Mouse (Mus musculus): Measurements from ENCODE around the gene Trhde. TPM values are rescaled to one million over a fixed set of nuclear protein-coding genes. Genes with fewer than 3 reads are reported as not detected.

Trhde gene
- polyA plus RNA-seq, 1 experiment from 2014 or later = 0.17 TPM

- Histone ChIP-seq H3K27ac (ENCODE audit: low read length) (no peak overlapping the region), H3K4me3 (replicated peaks; ENCODE audit: low read length) (no peak overlapping the region)
- WGBS = 46% methylated on average over 15 of the region's 15 CpGs
Observed at GRCm38 (mm10) chr10:114742755-114743705, 59.1 kb downstream of the Trhde start.

GRCm38 (mm10) chr10:114739916-114740315 is 62.2 kb downstream of the Trhde start:
- 87% methylated on average over 5 of the region's 5 CpGs for WGBS

More at GRCm38 (mm10) chr10:114742755-114743705, 59.1 kb downstream of the Trhde start:
- Histone ChIP-seq H3K9ac (ENCODE audit: low read length) (no peak overlapping the region), H3K27me3 (ENCODE audit: control insufficient read depth, insufficient read depth, low read length) (no peaks in the 10 kb centered on the region), H3K4me2 (ENCODE audit: low read depth, low read length) (0 out of 2 replicates have a peak overlapping the region, but pooled peaks have one; percentile 3), H3K36me3 (ENCODE audit: control insufficient read depth, insufficient read depth, low read length) (no peaks in the 10 kb centered on the region), H3K4me1 (ENCODE audit: control insufficient read depth, insufficient read depth, low read length) (no peaks in the 10 kb centered on the region), H3K9me3 (replicated peaks; ENCODE audit: control insufficient read depth, low read length) (no peaks in the 10 kb centered on the region)
- no peak for ATAC-seq (ENCODE audit: insufficient read depth, low FRiP score)

GRCm38 (mm10) chr10:114737581-114737980 is 64.5 kb downstream of the Trhde start:
- Histone ChIP-seq H3K27me3 (ENCODE audit: control insufficient read depth, insufficient read depth, low read length) (no peaks in the 10 kb centered on the region), H3K9ac (ENCODE audit: low read length) (no peak overlapping the region), H3K36me3 (ENCODE audit: control insufficient read depth, insufficient read depth, low read length) (no peaks in the 10 kb centered on the region), H3K4me1 (ENCODE audit: control insufficient read depth, insufficient read depth, low read length) (peaks cover 6% of the 10 kb centered on the region; the same call in 1 of the 2 replicates), H3K4me2 (ENCODE audit: low read depth, low read length) (no peak overlapping the region), H3K4me3 (replicated peaks; ENCODE audit: low read length) (no peak overlapping the region), H3K9me3 (replicated peaks; ENCODE audit: control insufficient read depth, low read length) (no peaks in the 10 kb centered on the region), H3K27ac (ENCODE audit: low read length) (no peak overlapping the region)
- no peak for ATAC-seq (ENCODE audit: insufficient read depth, low FRiP score)
- 58% methylated on average over 2 of the region's 2 CpGs for WGBS

More at GRCm38 (mm10) chr10:114739916-114740315, 62.2 kb downstream of the Trhde start:
- no peak for ATAC-seq (ENCODE audit: insufficient read depth, low FRiP score)
- H3K9me3 ChIP-seq (replicated peaks; ENCODE audit: control insufficient read depth, low read length) = no peaks in the 10 kb centered on the region
- H3K4me3 ChIP-seq (replicated peaks; ENCODE audit: low read length) = no peak overlapping the region
- no peaks in the 10 kb centered on the region for H3K36me3 ChIP-seq (ENCODE audit: control insufficient read depth, insufficient read depth, low read length)
- no peak overlapping the region for H3K4me2 ChIP-seq (ENCODE audit: low read depth, low read length)
- peaks cover 6% of the 10 kb centered on the region; the same call in 1 of the 2 replicates for H3K4me1 ChIP-seq (ENCODE audit: control insufficient read depth, insufficient read depth, low read length)
- H3K27ac ChIP-seq (ENCODE audit: low read length) = no peak overlapping the region
- H3K27me3 ChIP-seq (ENCODE audit: control insufficient read depth, insufficient read depth, low read length) = no peaks in the 10 kb centered on the region
- no peak overlapping the region for H3K9ac ChIP-seq (ENCODE audit: low read length)

DNA sequence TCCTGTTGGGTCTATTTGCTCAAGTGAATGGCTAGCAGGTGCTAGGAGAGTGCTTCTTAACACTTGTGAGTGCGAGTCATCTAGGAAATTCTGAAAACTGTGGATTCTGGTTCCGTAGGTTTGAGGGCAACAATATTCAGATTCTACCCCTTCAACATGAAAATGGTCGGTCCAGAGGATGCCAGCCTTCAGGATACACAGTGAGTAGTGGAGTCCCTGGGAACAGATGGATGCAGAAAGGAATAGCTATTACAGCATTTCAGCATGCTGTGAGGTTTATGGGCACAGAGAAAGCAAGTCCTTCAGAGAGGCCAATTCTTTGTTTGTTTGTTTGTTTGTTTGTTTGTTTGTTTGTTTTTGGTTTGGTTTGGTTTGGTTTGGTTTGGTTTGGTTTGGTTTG is 65.7 kb downstream of the Trhde start:
- Histone ChIP-seq H3K4me3 (replicated peaks; ENCODE audit: low read length) (no peak overlapping the region), H3K9me3 (replicated peaks; ENCODE audit: control insufficient read depth, low read length) (no peaks in the 10 kb centered on the region), H3K9ac (ENCODE audit: low read length) (no peak overlapping the region), H3K27ac (ENCODE audit: low read length) (no peak overlapping the region), H3K4me2 (ENCODE audit: low read depth, low read length) (no peak overlapping the region), H3K36me3 (ENCODE audit: control insufficient read depth, insufficient read depth, low read length) (no peaks in the 10 kb centered on the region), H3K4me1 (ENCODE audit: control insufficient read depth, insufficient read depth, low read length) (peaks cover 6% of the 10 kb centered on the region; the same call in 1 of the 2 replicates), H3K27me3 (ENCODE audit: control insufficient read depth, insufficient read depth, low read length) (no peaks in the 10 kb centered on the region)
- 83% methylated on average over 3 of the region's 3 CpGs for WGBS
- ATAC-seq (ENCODE audit: insufficient read depth, low FRiP score) = no peak

DNA sequence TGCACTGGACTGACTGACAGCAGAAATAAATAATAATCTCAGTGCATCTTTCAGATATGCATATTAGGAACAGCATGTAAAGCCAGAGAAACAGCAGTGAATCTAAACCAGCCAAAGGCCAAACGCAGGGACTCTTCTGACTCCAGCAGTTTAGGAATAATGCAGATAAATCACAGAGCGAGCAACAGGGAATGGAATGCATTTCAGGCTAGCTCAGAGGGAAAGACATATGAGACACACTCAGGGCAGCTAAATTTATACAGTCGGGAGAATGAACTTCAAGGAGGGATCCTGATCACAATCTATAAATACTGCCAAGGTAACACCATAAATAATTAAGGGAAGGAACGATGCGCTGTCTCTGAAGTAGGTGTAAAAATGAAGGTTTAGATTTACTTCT is 66.4 kb downstream of the Trhde start:
- WGBS = 32% methylated on average over 5 of the region's 5 CpGs
- no peak for ATAC-seq (ENCODE audit: insufficient read depth, low FRiP score)
- H3K9ac ChIP-seq (ENCODE audit: low read length) = no peak overlapping the region
- peaks cover 6% of the 10 kb centered on the region; the same call in 1 of the 2 replicates for H3K4me1 ChIP-seq (ENCODE audit: control insufficient read depth, insufficient read depth, low read length)
- no peaks in the 10 kb centered on the region for H3K9me3 ChIP-seq (replicated peaks; ENCODE audit: control insufficient read depth, low read length)
- no peak overlapping the region for H3K4me2 ChIP-seq (ENCODE audit: low read depth, low read length)
- H3K4me3 ChIP-seq (replicated peaks; ENCODE audit: low read length) = no peak overlapping the region
- no peaks in the 10 kb centered on the region for H3K27me3 ChIP-seq (ENCODE audit: control insufficient read depth, insufficient read depth, low read length)
- no peaks in the 10 kb centered on the region for H3K36me3 ChIP-seq (ENCODE audit: control insufficient read depth, insufficient read depth, low read length)
- no peak overlapping the region for H3K27ac ChIP-seq (ENCODE audit: low read length)

- WGBS = 54% methylated on average over 2 of the region's 2 CpGs
- ATAC-seq (ENCODE audit: insufficient read depth, low FRiP score) = no peak
- Histone ChIP-seq H3K4me1 (ENCODE audit: control insufficient read depth, insufficient read depth, low read length) (peaks cover 6% of the 10 kb centered on the region; the same call in 1 of the 2 replicates), H3K4me2 (ENCODE audit: low read depth, low read length) (no peak overlapping the region), H3K9me3 (replicated peaks; ENCODE audit: control insufficient read depth, low read length) (no peaks in the 10 kb centered on the region), H3K27me3 (ENCODE audit: control insufficient read depth, insufficient read depth, low read length) (no peaks in the 10 kb centered on the region), H3K36me3 (ENCODE audit: control insufficient read depth, insufficient read depth, low read length) (no peaks in the 10 kb centered on the region), H3K4me3 (replicated peaks; ENCODE audit: low read length) (no peak overlapping the region), H3K9ac (ENCODE audit: low read length) (no peak overlapping the region), H3K27ac (ENCODE audit: low read length) (no peak overlapping the region)
Observed at GRCm38 (mm10) chr10:114735111-114735510, 67.0 kb downstream of the Trhde start.

- H3K4me3 ChIP-seq (replicated peaks; ENCODE audit: low read length) = no peak overlapping the region
- no peaks in the 10 kb centered on the region for H3K27me3 ChIP-seq (ENCODE audit: control insufficient read depth, insufficient read depth, low read length)
- H3K4me1 ChIP-seq (ENCODE audit: control insufficient read depth, insufficient read depth, low read length) = no peaks in the 10 kb centered on the region
- H3K36me3 ChIP-seq (ENCODE audit: control insufficient read depth, insufficient read depth, low read length) = no peaks in the 10 kb centered on the region
- no peak overlapping the region for H3K27ac ChIP-seq (ENCODE audit: low read length)
- no peak for ATAC-seq (ENCODE audit: insufficient read depth, low FRiP score)
- H3K9me3 ChIP-seq (replicated peaks; ENCODE audit: control insufficient read depth, low read length) = no peaks in the 10 kb centered on the region
- WGBS = 75% methylated on average over 2 of the region's 2 CpGs
- H3K9ac ChIP-seq (ENCODE audit: low read length) = no peak overlapping the region
- no peak overlapping the region for H3K4me2 ChIP-seq (ENCODE audit: low read depth, low read length)
Observed at GRCm38 (mm10) chr10:114725591-114725990, 76.5 kb downstream of the Trhde start.

DNA sequence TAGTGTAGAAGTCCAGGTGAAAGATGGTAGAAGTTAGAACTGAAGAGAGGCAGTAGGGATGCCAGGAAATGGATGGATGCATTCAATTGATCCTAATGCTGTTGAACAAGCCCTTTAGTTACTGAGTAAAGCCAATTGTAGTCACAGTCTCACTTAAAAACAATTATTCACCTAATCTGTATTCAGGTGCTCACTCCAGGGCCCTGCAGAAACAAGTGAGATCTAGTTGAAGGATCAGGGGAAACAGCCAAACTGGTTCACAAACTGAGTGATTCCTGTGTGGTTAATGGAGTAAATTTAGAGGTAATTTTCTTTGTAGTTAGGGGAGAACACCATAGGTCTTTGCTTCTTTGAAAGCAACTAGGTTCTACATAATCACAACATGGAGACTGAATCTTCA is 100.3 kb downstream of the Trhde start:
- Histone ChIP-seq H3K9me3 (replicated peaks; ENCODE audit: control insufficient read depth, low read length) (no peaks in the 10 kb centered on the region), H3K27ac (ENCODE audit: low read length) (no peak overlapping the region), H3K4me2 (ENCODE audit: low read depth, low read length) (no peak overlapping the region), H3K4me3 (replicated peaks; ENCODE audit: low read length) (no peak overlapping the region), H3K4me1 (ENCODE audit: control insufficient read depth, insufficient read depth, low read length) (no peaks in the 10 kb centered on the region), H3K9ac (ENCODE audit: low read length) (no peak overlapping the region), H3K27me3 (ENCODE audit: control insufficient read depth, insufficient read depth, low read length) (no peaks in the 10 kb centered on the region), H3K36me3 (ENCODE audit: control insufficient read depth, insufficient read depth, low read length) (no peaks in the 10 kb centered on the region)
- ATAC-seq (ENCODE audit: insufficient read depth, low FRiP score) = no peak

GRCm38 (mm10) chr10:114671791-114672415 is 130.2 kb downstream of the Trhde start:
- ATAC-seq (ENCODE audit: insufficient read depth, low FRiP score) = no peak
- no peak overlapping the region for H3K27ac ChIP-seq (ENCODE audit: low read length)
- H3K36me3 ChIP-seq (ENCODE audit: control insufficient read depth, insufficient read depth, low read length) = no peaks in the 10 kb centered on the region
- H3K4me1 ChIP-seq (ENCODE audit: control insufficient read depth, insufficient read depth, low read length) = no peaks in the 10 kb centered on the region
- H3K9ac ChIP-seq (ENCODE audit: low read length) = no peak overlapping the region
- H3K27me3 ChIP-seq (ENCODE audit: control insufficient read depth, insufficient read depth, low read length) = no peaks in the 10 kb centered on the region
- WGBS = 55% methylated on average over 6 of the region's 6 CpGs
- H3K4me3 ChIP-seq (replicated peaks; ENCODE audit: low read length) = no peak overlapping the region
- H3K4me2 ChIP-seq (ENCODE audit: low read depth, low read length) = no peak overlapping the region
- no peaks in the 10 kb centered on the region for H3K9me3 ChIP-seq (replicated peaks; ENCODE audit: control insufficient read depth, low read length)
